12 mouse cellular contexts compared by ENCODE assay signal in genomic region chr19:43520402-43520801, GRCm38 (mm10). TPM values are rescaled to one million over a fixed set of nuclear protein-coding genes. Genes with fewer than 3 reads are reported as not detected.
A peak's percentile ranks its signal among the peaks of the same experiment; 100 is the strongest.
DNase-seq lines count a peak whose midpoint lies in the region; ATAC-seq and TF ChIP-seq lines count a peak whose summit lies in the region.
"Had no signal": no experiment of that assay in that cellular context is flagged by ENCODE, and none has a peak within 500 bp of the region (broad histone marks: within the 10 kb centered on the region; RNA-seq: fewer than 3 reads in every experiment).

No protein-coding gene starts in this region.

- no peak for TF ChIP-seq POLR2A in cortical plate, adult 2 months (IDR thresholded peaks at IDR 0.05; ENCODE audit: extremely low read depth, insufficient read depth, low read length)

- no peak for TF ChIP-seq CTCF in kidney, postnatal 0 days (IDR thresholded peaks at IDR 0.05; ENCODE audit: low read depth)
- TF ChIP-seq CTCF in cortical plate, adult 2 months (IDR thresholded peaks at IDR 0.05; ENCODE audit: extremely low read depth, insufficient read depth, low read length), result no peak
- TF ChIP-seq CTCF in liver, postnatal 0 days (IDR thresholded peaks at IDR 0.05; ENCODE audit: low read depth), result no peak

- H3K9ac ChIP-seq in kidney, postnatal 0 days (ENCODE audit: low read depth, low read length), result peak overlapping the region; percentile 31; the same call in 1 of the 2 replicates
- no peak overlapping the region for H3K9ac ChIP-seq in kidney, embryonic 15.5 days
- H3K9ac ChIP-seq in liver, postnatal 0 days (replicated peaks), result peak overlapping the region; percentile 80

- DNase-seq in CD4-positive, CD25-positive, alpha-beta regulatory T cell, adult 2 months (ENCODE audit: low read depth, low spot score), result peak; percentile 56
- DNase-seq in kidney, postnatal 0 days (ENCODE audit: low spot score), result peak; percentile 33
- peak; percentile 61 for DNase-seq in liver, postnatal 0 days
- DNase-seq in urinary bladder, postnatal 10 days (ENCODE audit: low spot score), result no peak
- no peak for DNase-seq in MN1 (ENCODE audit: low spot score)
- DNase-seq: cerebellum, postnatal 36 days; kidney, adult 18-20 months; left cerebral cortex, postnatal 4 days; right cerebral cortex, postnatal 4 days had no signal

- H3K27me3 ChIP-seq in kidney, postnatal 0 days (ENCODE audit: insufficient read depth, low read length), result no peaks in the 10 kb centered on the region
- no peaks in the 10 kb centered on the region for H3K27me3 ChIP-seq in kidney, embryonic 15.5 days
- H3K27me3 ChIP-seq in liver, postnatal 0 days (ENCODE audit: insufficient read depth, low read length), result no peaks in the 10 kb centered on the region

- no peaks in the 10 kb centered on the region for H3K36me3 ChIP-seq in kidney, postnatal 0 days (ENCODE audit: insufficient read depth, low read length)
- H3K36me3 ChIP-seq in kidney, embryonic 15.5 days, result 0 out of 2 replicates have a peak, but pooled peaks cover 3% of the 10 kb centered on the region
- peaks cover 9% of the 10 kb centered on the region; the same call in 1 of the 2 replicates for H3K36me3 ChIP-seq in liver, postnatal 0 days (replicated peaks; ENCODE audit: insufficient read depth, low read length)

- peaks cover 12% of the 10 kb centered on the region for H3K4me1 ChIP-seq in kidney, postnatal 0 days (replicated peaks; ENCODE audit: insufficient read depth, low read length)
- peaks cover 46% of the 10 kb centered on the region for H3K4me1 ChIP-seq in kidney, embryonic 15.5 days
- peaks cover 17% of the 10 kb centered on the region; the same call in 1 of the 2 replicates for H3K4me1 ChIP-seq in cortical plate, adult 2 months (ENCODE audit: control insufficient read depth, insufficient read depth, low read length)
- H3K4me1 ChIP-seq in liver, postnatal 0 days (ENCODE audit: insufficient read depth), result peaks cover 30% of the 10 kb centered on the region

- no peaks in the 10 kb centered on the region for H3K9me3 ChIP-seq in kidney, postnatal 0 days (replicated peaks; ENCODE audit: low read length)
- no peaks in the 10 kb centered on the region for H3K9me3 ChIP-seq in kidney, embryonic 15.5 days (replicated peaks)
- H3K9me3 ChIP-seq in liver, postnatal 0 days (ENCODE audit: low read length), result no peaks in the 10 kb centered on the region

- H3K4me2 ChIP-seq in kidney, postnatal 0 days (ENCODE audit: low read length), result 0 out of 2 replicates have a peak overlapping the region, but pooled peaks have one; percentile 3
- no peak overlapping the region for H3K4me2 ChIP-seq in kidney, embryonic 15.5 days
- peak overlapping the region; percentile 67 for H3K4me2 ChIP-seq in liver, postnatal 0 days (ENCODE audit: low read depth, low read length)

- H3K4me3 ChIP-seq in kidney, postnatal 0 days (replicated peaks; ENCODE audit: low read depth, low read length), result no peak overlapping the region
- no peak overlapping the region for H3K4me3 ChIP-seq in kidney, embryonic 15.5 days (replicated peaks)
- peak overlapping the region; percentile 11; the same call in 1 of the 2 replicates for H3K4me3 ChIP-seq in cortical plate, adult 2 months (ENCODE audit: insufficient read depth, low read length)
- peak overlapping the region; percentile 42 for H3K4me3 ChIP-seq in liver, postnatal 0 days (ENCODE audit: low read depth, low read length)

- H3K27ac ChIP-seq in kidney, postnatal 0 days, result no peak overlapping the region
- no peak overlapping the region for H3K27ac ChIP-seq in kidney, embryonic 15.5 days
- no peak overlapping the region for H3K27ac ChIP-seq in cortical plate, adult 2 months (ENCODE audit: insufficient read depth, low read length)
- peak overlapping the region; percentile 66 for H3K27ac ChIP-seq in liver, postnatal 0 days (ENCODE audit: low read depth)

- WGBS in kidney, postnatal 0 days, result 65% methylated on average over 9 of the region's 10 CpGs
- WGBS in kidney, embryonic 15.5 days, result 67% methylated on average over 10 of the region's 10 CpGs
- WGBS in liver, postnatal 0 days (ENCODE audit: insufficient replicate concordance), result 29% methylated on average over 8 of the region's 10 CpGs

- ATAC-seq in CD4-positive, CD25-positive, alpha-beta regulatory T cell, adult 4 months, result no peak
- no peak for ATAC-seq in kidney, postnatal 0 days (replicated peaks; ENCODE audit: low FRiP score, low read depth)
- no peak for ATAC-seq in kidney, embryonic 15.5 days (replicated peaks; ENCODE audit: low FRiP score)
- no peak for ATAC-seq in liver, postnatal 0 days

- TF ChIP-seq EP300 in liver, postnatal 0 days (IDR thresholded peaks at IDR 0.05; ENCODE audit: low read depth), result 0 out of 2 replicates have a peak, but pooled peaks have one; percentile 24

RNA-seq across cellular contexts. Expression of gene Got1, which starts 4.0 kb away (rescaled TPM):
- 10 to 100 TPM; 40.4 to 50.6 TPM for polyA plus RNA-seq in CD4-positive, CD25-positive, alpha-beta regulatory T cell, adult 4 months (2017; shearing (Covaris generic))
- polyA plus RNA-seq in kidney, postnatal 0 days (2015; fragmentation: Nextera tagmentation; extraction: Ambion mirVana), result 86.6 and 93.6 TPM in 2 replicates
- polyA plus RNA-seq in kidney, embryonic 15.5 days (2015; fragmentation: Nextera tagmentation; extraction: Ambion mirVana), result 57.8 and 59.0 TPM in 2 replicates
- 366 and 370 TPM in 2 replicates for polyA plus RNA-seq in cortical plate, adult 2 months (2012; rRNA removed)
- 127 and 137 TPM in 2 replicates for polyA plus RNA-seq in liver, postnatal 0 days (2015; fragmentation: Nextera tagmentation; extraction: Ambion mirVana)

Comparison
In these comparisons a context has a peak if more than half of its experiments do, and no peak if none do; other contexts are left out.
1. DNase-seq: peak in CD4-positive, CD25-positive, alpha-beta regulatory T cell, adult 2 months (single experiment), kidney, postnatal 0 days (single experiment) and liver, postnatal 0 days (single experiment); none in urinary bladder, postnatal 10 days (single experiment) and MN1 (single experiment).
2. H3K4me3 ChIP-seq: peak in cortical plate, adult 2 months (single experiment) and liver, postnatal 0 days (single experiment); none in kidney, postnatal 0 days (single experiment) and kidney, embryonic 15.5 days (single experiment).